Mouse (Mus musculus): Measurements from ENCODE around the gene Il17c.
A peak's percentile ranks its signal among the peaks of the same experiment; 100 is the strongest.

The Il17c gene

DNA sequence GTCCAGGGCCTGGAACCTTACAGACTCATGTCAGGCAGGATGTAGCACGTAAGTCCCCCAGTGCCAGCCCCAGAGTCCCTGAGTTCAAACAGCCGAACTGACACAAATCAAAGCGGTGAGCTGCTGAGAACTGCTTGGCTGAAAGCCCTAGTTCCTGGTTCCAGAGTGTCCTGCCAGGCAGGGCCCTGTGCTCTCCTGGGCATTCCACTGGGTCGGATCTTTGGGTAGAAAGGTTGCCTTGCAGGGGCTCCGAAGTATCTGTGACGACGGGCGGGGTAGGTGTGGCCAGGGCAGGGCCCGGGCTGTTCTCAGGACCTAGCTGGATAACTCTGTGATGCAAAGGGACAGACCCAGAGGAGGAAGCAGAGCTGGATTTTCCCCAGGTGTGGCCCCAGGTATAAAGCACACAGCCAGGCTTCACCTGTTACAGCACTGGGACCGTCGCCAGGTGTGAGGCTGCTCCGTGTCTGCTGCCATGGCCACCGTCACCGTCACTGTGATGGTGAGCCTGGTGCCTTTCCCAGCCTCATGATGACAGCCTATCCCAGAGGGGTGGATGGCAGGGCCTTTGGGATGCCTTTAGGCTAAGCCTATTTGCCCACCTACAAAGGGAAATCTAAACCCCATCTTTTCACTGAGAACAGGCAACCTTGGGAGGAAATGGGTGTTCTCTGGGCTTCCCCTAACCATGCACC lies at the start of gene Il17c:
TSS of gene Il17c (plus strand) at position 645 of the 695 bp plus-strand sequence.
- DNase-seq (ENCODE audit: low spot score in 2 of 2), result no peak

DNA sequence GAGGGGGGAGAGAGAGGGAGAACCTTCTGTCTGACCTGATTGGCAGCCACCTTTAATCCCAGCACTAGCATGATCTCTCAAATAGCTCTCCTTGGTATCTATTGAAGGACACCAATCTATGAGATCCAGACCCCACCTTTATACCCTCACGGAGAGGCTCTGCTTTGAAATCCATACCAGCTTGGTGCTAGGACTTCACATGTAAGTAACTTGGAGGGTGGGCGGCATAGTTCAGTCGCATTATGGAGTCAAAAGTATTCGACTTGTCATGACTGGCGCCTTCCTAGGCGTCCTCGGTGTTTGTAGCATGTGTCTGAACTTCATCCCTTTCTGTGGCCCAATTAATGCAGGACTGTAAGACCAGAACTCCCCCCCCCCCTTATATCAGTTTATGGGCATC lies 46.5 kb upstream of the Il17c start:
- DNase-seq (ENCODE audit: low spot score in 2 of 2), result no peak

DNA sequence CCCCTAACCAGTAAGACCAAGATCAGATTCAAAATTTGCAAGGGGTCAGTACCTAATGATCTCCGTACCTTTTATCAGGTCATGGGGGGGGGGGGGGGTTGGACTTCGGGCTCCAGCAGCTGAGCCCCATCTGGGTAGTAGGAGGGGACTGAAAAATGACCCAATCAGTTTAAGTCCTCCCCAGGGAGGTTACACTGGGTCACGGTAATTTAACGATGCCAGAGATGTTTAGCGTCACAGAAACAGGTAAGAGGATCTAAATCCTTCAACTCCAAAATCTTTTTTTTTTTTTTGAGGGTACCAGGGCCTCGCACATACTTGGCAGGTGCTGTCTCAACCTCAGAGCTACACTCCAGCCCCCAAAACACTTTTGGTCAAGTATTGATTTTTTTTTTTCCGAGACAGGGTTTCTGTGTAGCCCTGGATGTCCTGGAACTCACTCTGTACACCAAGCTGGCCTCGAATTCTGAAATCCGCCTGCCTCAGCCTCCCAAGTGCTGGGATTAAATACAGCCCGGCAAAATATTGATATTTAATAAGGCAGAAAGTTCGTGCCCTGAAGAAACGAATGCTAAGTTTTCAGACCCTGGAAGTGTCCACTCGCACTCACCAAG lies 46.0 kb upstream of the Il17c start:
- no peak for DNase-seq (ENCODE audit: low spot score in 2 of 2)

DNA sequence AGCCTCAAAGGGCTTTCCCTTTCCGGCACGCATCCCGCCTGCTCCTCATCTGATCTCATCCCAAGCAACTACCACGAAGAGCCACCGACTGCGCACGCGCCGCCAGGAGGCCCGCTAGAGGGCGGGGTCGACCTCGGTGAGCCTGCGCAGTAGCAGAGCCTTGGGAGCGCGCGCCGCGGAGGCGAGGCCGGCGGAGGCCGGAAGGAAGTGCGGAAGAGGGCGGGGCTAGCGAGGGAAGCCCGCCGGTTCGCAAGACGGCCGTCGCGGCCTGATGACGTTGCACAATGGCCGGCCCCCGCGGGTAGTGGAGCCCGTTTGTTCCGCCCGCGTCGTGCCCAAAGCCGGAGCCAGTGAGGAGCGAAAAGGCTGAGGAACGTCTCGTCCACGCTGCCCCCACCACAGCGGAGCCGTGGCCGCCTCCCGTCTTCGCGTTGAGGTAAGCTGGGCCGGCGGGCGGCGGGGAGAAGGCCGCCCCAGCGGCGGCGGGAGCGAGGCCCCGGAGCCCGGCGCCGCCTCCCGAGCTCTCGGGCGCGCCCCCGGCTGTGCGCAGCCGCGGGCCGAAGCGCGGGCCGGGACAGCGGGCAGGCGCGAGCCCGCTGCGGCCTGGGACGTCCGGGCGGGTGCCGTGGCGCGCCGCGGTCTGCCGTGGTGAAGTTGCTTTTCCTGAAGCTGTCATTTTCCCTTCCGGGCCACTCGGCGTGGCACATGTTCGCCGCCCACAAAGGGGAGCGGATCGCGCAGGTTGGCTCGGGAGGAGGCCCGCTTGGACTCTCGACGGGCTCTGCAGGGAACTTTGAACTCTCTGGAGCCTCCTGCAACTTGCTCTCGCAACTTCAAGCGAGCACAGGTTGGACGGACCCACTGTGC lies 45.2 kb upstream of the Il17c start, which contains the start of gene Zc3h18:
TSS of gene Zc3h18 (plus strand) at position 245 of the 867 bp plus-strand sequence.
- DNase-seq (ENCODE audit: low spot score in 2 of 2), result peak; percentile 98 to 100

DNA sequence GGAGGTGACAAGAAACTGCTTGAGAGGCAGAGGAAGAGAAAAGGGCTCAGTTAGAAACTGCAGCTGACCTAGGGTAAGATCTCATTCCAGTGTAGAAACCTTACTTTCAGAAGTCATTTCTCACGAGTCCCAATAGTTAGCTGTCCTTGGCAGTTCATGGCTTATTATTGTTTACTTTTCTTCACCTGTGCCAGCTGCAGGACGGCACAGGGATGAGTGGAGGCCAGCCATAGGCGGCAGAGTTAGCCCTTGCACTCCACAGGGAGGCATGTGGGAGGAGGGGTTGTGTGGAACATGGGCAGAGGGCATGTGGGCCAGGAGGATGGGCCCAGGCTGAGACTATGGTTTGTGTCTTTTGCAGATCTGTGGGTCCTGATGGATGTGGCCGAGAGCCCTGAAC lies 38.8 kb upstream of the Il17c start:
- no peak for DNase-seq (ENCODE audit: low spot score in 2 of 2)

DNA sequence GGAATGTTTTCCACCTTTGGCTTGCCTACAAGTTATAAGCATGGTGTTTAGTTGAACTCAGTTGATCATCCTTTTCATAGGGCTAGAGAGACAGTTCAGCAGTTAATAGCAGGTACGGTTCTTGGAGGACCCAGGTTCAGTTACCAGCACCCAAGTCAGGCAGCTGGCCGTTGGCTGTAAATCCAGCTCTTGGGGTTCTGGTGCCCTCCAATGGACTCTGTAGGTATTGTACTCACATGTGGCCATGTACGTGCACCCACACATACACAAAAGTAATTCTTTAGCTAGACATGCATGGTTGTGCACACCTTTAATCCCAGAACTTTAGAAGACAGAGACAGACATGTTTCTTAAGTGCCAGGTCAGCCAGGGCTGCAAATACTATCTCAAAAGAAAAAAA lies 32.5 kb upstream of the Il17c start:
- no peak for DNase-seq (ENCODE audit: low spot score in 2 of 2)

DNA sequence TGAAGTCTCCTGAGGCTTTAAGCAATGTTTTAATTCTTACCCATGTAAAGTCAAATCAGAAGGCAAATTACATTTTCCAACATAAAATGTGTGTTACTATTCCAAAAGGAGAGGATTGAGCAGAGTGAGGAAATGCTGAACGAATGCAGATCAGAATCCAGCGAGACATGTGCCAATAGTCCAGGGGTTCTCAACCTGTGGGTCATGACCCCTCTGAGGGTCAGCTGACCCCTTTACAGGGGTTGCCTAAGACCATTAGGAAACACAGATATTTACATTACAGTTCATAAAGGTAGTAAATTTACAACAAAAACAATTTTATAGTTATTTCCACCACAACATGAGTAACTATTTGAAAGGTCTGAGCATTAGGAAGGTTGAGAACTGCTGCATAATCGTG lies 31.1 kb upstream of the Il17c start:
- no peak for DNase-seq (ENCODE audit: low spot score in 2 of 2)

DNA sequence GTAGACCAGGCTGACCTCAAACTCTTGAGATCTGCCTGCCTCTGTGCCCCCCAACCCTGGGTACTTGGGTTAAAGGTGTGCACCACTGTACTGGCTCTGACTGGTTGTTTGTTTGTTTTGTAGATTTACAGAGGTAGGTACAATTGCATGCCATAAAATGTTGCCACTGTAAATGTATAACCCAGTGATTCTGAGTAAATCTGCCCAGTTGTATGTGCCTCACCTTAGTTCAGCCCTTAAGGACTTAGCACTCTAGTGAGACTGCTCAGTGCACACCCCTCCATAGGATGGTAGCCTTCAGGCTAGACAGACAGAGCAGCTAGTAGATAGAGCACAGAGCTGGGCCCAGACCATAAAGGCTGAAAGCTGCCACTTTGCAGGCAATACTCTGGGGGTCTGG lies 28.1 kb upstream of the Il17c start:
- DNase-seq (ENCODE audit: low spot score in 2 of 2), result no peak

DNA sequence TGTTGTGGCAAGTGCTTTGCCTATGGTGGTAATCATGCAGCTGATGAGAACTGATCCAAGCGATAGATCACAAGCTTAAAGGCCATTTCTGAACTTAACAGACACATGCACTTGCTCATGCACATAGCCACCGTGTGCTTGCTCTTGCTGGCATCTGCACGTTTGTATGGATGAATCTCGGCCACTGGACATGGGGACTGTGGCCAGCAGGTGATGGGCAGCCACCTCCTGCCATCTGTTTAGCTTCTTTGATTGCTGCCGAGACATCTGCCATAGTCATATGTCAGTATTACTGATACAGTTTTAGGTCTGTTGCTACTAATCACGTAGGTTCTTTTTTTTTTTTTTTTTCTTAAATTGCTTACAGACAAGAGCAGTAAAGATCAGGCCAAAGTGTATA lies 26.5 kb upstream of the Il17c start:
- DNase-seq (ENCODE audit: low spot score in 2 of 2), result no peak

DNA sequence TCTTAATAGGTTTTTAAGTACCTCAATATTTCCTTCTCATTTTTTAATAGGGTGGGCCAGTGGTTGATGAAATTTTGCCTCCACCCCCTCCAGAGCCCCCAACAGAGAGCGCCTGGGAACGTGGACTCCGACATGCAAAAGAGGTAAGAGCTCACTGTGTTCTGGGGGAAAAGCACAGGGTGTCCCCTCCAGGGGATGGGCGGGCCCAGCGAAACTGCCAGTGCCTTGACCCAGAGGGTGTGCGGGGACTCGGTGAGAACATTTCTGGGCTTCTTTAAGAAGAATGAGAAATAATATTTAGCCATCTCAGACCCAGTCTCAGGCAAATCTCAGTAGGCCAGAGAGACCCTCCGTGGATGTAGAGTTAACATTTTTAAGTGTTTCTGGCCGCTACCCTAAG lies 23.6 kb upstream of the Il17c start:
- no peak for DNase-seq (ENCODE audit: low spot score in 2 of 2)

DNA sequence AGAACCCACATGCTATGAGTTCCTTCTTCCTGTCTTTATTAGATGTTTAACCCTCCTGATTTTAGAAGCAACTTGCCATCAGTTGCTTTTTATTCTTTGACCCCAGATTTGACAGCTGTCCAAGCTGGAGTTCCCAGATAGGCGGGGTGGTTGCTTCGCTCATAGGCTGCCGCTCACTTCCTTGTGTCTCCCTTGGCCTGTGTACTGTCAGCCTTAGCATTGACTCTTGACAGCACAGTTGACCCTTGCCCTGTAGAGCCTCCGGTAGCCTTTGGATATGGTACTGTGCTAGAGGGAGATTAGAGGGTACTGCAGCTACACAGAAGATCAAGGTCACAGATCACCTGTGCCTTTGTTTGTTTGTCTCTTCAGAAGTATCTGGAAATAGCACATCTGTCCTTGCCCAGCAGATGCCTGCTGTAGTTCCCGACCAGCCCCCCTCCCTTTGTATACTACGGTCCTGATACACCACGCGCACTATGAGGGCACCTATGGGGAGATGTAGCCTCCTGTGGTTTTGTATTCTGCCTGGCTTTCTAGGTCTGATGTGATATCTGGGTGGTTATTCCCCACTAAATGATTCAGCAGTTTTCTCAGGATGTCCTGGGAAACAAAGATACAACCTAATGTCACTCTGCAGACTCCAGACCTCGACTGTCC lies 16.5 kb upstream of the Il17c start:
- no peak for DNase-seq (ENCODE audit: low spot score in 2 of 2)

DNA sequence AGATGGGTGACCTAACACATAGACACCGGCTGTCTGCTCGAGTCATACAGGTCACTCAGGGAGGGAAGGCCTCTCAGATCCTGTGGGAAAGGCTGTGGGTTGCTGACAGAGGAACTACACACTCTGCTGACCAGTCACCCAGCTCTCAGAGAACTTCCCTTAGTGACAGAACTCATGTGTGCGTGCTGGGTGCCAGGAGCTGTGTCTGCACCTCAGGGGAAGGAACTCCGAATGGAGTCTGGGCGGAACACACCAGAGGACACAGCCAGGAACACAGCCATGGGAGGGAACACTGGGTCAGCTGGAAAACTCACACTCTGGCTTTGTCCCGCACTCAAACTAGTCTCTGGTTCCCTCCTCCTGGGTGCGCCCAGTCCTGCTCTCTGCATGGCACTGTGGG lies 14.1 kb upstream of the Il17c start:
- no peak for DNase-seq (ENCODE audit: low spot score in 2 of 2)

DNA sequence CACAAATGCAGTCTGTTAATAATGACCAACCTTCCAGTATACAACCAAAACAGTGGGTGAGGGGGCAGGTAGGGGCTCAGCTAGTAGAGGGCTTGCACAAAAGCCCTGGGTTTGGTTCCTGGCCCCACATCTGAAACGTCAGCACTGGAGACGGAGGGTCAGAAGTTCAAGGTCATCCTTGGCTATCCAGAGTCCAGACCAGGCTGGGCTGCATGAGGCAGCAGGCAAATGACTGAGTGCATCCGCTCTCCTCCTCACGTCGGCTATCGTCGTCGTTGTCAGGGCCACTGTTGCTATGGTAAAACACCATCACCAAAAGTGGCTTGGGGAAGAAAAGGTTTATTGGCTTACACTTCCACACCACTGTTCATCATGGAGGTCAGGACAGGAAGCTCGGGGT lies 7.5 kb upstream of the Il17c start:
- no peak for DNase-seq (ENCODE audit: low spot score in 2 of 2)

DNA sequence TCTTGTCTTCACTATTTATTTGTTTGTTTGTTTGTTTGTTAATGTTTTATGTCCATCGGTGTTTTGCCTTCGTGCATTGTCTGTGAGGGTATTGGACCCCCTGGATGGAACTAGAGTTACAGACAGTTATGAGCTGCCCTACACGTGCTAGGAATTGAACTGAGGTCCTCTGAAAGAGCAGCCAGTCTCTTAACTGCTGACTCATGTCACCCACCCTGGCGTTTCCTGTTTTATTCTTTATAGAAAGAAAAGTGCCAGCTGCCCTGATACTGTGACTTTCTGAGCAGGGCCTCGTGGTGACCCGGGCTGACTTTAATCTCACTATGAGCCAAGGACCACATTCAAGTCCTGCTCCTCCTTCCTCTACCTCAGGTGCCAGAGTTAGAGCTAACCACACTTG lies 6.3 kb upstream of the Il17c start:
- no peak for DNase-seq (ENCODE audit: low spot score in 2 of 2)

DNA sequence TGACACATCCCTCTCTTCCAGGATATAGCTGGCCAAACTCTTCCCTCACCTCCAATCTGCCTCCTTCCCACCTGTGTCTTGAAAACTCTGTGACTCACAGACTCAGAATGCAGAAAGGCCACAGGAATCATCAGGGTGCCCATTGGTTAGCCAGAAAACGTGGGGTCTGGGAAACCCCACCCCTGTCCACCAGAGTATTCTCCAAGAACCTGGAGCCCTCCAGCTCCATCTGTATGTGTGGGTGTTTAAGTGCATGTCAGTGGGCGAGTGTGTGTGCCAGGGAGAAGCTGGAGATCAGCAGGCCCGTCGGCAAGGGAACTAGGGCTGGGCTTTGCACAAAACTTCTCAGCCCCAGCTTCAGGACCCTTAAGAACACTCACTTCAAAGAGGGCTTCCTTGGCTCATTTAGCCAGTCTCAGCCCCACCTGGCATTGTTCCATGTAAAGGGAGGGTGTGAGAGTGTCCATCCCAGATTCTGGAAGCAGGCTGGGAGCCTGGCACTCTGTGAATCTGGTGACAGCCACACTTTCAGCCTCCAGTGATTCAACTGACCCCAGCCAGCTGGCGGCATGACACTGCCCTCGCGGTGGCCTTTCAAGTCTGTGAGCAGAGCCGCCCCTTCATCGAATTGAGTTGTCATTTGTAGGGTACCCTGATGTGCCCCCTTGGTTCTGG lies 1.8 kb upstream of the Il17c start:
- no peak for DNase-seq (ENCODE audit: low spot score in 2 of 2)

DNA sequence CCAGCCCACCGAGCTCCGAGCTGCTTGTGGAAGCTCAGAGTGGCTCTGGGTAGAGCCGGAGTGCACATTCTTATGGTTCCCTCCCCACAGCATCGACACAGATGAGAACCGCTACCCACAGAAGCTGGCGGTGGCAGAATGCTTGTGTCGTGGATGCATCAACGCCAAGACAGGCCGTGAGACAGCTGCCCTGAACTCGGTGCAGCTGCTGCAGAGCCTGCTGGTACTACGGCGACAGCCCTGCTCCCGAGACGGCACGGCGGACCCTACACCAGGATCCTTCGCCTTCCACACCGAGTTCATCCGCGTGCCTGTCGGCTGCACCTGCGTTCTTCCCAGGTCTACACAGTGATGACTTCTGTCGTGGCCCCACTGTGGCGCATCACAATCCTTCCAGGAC lies 1.4 kb downstream of the Il17c start:
- no peak for DNase-seq (ENCODE audit: low spot score in 2 of 2)

DNA sequence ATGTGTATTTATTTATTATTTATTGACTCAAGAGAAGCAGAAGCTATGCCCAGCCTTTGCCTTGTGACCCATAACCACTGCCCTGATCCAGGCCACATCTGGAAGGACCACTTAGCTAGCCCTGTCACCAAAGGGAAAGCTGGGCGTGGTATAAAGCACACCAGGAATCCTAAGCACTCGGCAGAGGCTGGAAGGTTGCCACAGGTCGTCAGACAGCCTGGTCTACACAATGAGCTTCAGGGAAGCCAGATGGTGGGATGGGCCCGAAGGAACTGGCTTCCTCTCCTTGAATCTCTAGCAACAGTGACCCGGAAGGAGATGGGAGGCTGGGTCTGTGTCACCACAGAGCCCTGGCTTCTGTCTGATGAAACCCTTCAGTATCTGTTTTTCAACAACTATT lies 1.8 kb downstream of the Il17c start:
- no peak for DNase-seq (ENCODE audit: low spot score in 2 of 2)

DNA sequence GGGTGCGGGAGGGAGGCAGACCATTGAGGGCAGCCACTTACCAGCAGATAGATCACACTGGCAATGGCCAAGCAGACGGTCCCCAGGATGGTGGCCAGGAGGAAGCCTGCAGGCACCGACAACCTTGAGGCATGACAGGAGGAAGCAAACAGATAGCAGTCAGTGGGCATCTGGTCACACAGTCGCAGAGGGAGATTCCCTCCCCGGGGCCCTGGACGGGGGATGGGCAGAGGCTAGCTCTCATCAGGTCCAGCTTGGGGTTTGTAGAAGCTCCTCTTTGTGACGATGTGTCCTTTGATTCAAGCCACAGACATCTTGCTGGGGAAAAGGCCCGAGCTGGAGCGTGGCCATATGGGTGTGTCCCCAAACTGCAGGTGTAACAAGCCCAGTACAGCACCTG lies 4.3 kb downstream of the Il17c start:
- no peak for DNase-seq (ENCODE audit: low spot score in 2 of 2)

DNA sequence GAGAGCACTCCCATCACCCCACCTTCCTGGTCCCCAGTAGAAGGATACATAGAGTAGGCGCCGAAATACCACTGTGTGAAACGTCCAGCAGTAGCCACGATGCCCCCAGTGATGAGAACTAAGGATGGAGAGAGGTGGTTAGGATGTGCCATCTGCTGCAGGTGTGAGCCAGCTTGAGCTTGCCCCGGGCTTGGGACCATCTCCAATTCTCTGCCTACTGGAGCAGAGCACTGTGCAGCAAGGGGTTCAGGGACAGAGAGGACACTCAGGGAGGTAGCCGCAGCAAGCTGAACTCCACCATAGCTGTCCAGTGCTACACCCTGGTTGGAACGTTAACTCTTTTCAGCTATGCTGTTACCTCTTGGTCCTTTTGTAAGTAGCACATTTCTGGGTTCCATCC lies 5.8 kb downstream of the Il17c start:
- DNase-seq (ENCODE audit: low spot score in 2 of 2), result no peak

DNA sequence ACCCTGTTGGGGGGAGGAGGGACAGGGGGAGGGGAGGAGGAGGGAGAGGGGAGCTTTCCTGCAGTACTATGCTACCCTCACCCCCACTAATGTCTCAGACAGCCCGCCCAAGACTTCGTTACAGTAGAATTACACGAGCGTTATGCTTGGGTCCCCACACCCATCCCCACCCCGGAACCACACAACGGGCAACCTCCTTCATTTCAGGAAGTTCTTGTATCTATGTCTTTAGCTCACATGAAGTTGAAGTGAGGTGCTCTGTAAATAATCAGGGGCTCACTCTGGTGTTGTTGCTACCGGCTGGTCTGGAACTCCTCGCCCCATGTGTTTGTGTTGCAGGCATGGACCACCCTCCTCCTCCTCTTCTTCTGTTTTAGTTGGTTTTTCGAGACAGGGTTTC lies 6.3 kb downstream of the Il17c start:
- DNase-seq (ENCODE audit: low spot score in 2 of 2), result no peak

DNA sequence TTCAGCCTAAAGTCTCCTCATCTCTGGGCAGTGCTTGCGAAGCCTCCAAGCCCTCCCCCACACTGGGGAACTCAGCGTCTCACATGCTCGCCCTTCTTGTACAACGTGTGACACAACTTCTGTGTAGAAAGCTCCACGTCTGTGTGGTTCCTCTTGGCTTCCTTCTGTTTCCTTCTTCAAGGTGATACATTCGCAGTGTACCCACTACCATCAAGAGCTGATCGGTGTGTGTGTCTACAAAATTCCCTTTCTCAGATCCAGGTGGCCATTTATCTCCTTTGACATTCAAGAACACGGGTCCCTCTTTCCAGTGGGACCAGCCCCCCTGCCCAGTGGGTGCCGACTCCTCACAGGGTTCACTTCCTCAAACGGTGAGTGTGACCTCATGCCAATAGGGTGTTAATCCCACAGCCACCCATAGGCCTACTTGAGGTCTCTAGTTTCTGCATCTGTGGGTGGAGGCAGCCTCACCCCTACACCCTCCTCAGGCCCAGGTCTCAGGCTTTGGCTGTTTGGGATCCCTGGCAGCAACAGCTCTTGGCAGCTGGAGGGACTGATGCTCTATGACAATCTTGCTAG lies 8.3 kb downstream of the Il17c start:
- DNase-seq (ENCODE audit: low spot score in 2 of 2), result no peak
